Mouse (Mus musculus): Measurements from ENCODE around the gene F13a1.

The F13a1 gene

GRCm38 (mm10) chr13:37050126-37050525 is at the start of gene F13a1:
F13a1 (minus strand) TSS chr13:37050244.
- DNase-seq: peak in 1 of 2 experiments; percentile 43

GRCm38 (mm10) chr13:37091620-37092019 is 41.6 kb upstream of the F13a1 start:
- no peak for DNase-seq

GRCm38 (mm10) chr13:37089104-37089503 is 39.1 kb upstream of the F13a1 start:
- DNase-seq: no peak

GRCm38 (mm10) chr13:37081506-37082241 is 31.6 kb upstream of the F13a1 start:
- DNase-seq: no peak

- DNase-seq: no peak
Measured at GRCm38 (mm10) chr13:37071390-37071789, 21.3 kb upstream of the F13a1 start.

- no peak for DNase-seq
Measured at GRCm38 (mm10) chr13:37070824-37071223, 20.8 kb upstream of the F13a1 start.

- DNase-seq: no peak
Measured at GRCm38 (mm10) chr13:37060810-37061209, 10.8 kb upstream of the F13a1 start.

GRCm38 (mm10) chr13:37056662-37057061 is 6.6 kb upstream of the F13a1 start:
- DNase-seq: peak in 1 of 2 experiments; percentile 29

- no peak for DNase-seq
Measured at GRCm38 (mm10) chr13:37049631-37050030, 413 bp downstream of the F13a1 start.

GRCm38 (mm10) chr13:37049018-37049417 is 1.0 kb downstream of the F13a1 start:
- DNase-seq: no peak

- no peak for DNase-seq
Measured at GRCm38 (mm10) chr13:37045005-37045404, 5.0 kb downstream of the F13a1 start.

GRCm38 (mm10) chr13:37034745-37035144 is 15.3 kb downstream of the F13a1 start:
- DNase-seq: no peak

GRCm38 (mm10) chr13:37025996-37026579 is 24.0 kb downstream of the F13a1 start:
- DNase-seq: no peak

- peak; percentile 11 to 39 for DNase-seq
Measured at GRCm38 (mm10) chr13:37021575-37021974, 28.5 kb downstream of the F13a1 start.

GRCm38 (mm10) chr13:37010771-37011170 is 39.3 kb downstream of the F13a1 start:
- DNase-seq: peak in 1 of 2 experiments; percentile 16

GRCm38 (mm10) chr13:37006224-37006623 is 43.8 kb downstream of the F13a1 start:
- DNase-seq: no peak

GRCm38 (mm10) chr13:36999210-36999705 is 50.8 kb downstream of the F13a1 start:
- DNase-seq: no peak

- DNase-seq: no peak
Measured at GRCm38 (mm10) chr13:36993593-36993992, 56.5 kb downstream of the F13a1 start.

- no peak for DNase-seq
Measured at GRCm38 (mm10) chr13:36988392-36988791, 61.7 kb downstream of the F13a1 start.

GRCm38 (mm10) chr13:36973016-36973415 is 77.0 kb downstream of the F13a1 start:
- no peak for DNase-seq

GRCm38 (mm10) chr13:36972226-36972625 is 77.8 kb downstream of the F13a1 start:
- no peak for DNase-seq

- no peak for DNase-seq
Measured at GRCm38 (mm10) chr13:36962926-36963325, 87.1 kb downstream of the F13a1 start.

GRCm38 (mm10) chr13:36958996-36959395 is 91.0 kb downstream of the F13a1 start:
- DNase-seq: no peak

- DNase-seq: no peak
Measured at GRCm38 (mm10) chr13:36954937-36955336, 95.1 kb downstream of the F13a1 start.
